Mouse (Mus musculus): ENCODE data around the gene Sdccag8. TPM values are rescaled to one million over a fixed set of nuclear protein-coding genes. Genes with fewer than 3 reads are reported as not detected.

Gene Sdccag8
- polyA plus RNA-seq, 1 experiment from 2014 or later = 10.0 TPM

DNA sequence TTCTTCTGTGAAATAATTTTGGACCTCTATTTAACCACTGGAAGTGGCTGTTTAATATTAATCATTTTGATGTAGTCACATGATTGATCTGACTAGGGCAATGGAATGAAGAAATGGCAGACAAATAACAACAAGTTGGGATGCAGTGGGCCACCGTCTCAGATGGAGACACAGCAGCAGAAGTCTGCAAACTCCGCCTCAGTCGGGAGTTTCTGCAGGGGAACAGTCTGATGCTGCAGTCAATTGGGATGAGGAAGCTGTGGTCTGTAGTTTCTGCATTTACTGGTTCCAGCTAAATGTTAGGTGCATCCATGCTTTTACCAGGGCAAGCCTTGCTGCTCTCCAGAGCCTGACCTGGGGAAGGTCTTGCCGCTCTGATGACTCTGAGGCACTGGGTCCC, 2.3 kb downstream of the Sdccag8 start:
- no peak overlapping the region for H3K4me3 ChIP-seq
- H3K36me3 ChIP-seq = no peaks in the 10 kb centered on the region
- no peak overlapping the region for H3K4me2 ChIP-seq
- no peaks in the 10 kb centered on the region for H3K27me3 ChIP-seq (replicated peaks)
- no peak for ATAC-seq (ENCODE audit: insufficient number of reproducible peaks, low FRiP score)
- no peak overlapping the region for H3K9ac ChIP-seq
- WGBS = 86% methylated on average over 4 of the region's 4 CpGs
- H3K4me1 ChIP-seq (replicated peaks) = peaks cover 30% of the 10 kb centered on the region
- H3K9me3 ChIP-seq (replicated peaks) = no peaks in the 10 kb centered on the region
- H3K27ac ChIP-seq (ENCODE audit: poor library complexity, severe bottlenecking) = no peak overlapping the region

DNA sequence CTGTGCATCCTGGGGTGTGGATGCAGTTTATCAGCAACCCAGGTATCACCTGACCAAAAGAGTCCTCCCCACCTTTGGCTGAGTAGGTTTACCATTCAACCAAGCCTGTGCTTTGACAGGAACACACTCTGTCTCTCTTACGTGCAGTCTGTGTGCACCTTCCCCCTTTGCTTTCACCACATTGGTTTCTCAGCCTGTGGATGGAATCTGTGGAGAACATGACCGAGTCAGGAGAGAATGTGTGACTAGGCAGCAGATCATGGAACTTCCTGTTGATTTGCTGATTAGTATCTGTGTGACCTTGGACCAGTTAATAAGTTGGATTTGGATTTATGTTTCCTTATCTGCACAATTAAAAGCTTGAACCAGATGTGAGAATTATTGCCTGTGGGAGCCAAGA, 3.7 kb downstream of the Sdccag8 start:
- H3K36me3 ChIP-seq = no peaks in the 10 kb centered on the region
- no peak overlapping the region for H3K27ac ChIP-seq (ENCODE audit: poor library complexity, severe bottlenecking)
- WGBS = 53% methylated on average over 2 of the region's 2 CpGs
- no peak for ATAC-seq (ENCODE audit: insufficient number of reproducible peaks, low FRiP score)
- no peak overlapping the region for H3K4me3 ChIP-seq
- peaks cover 35% of the 10 kb centered on the region for H3K4me1 ChIP-seq (replicated peaks)
- no peak overlapping the region for H3K9ac ChIP-seq
- no peaks in the 10 kb centered on the region for H3K27me3 ChIP-seq (replicated peaks)
- H3K9me3 ChIP-seq (replicated peaks) = no peaks in the 10 kb centered on the region
- no peak overlapping the region for H3K4me2 ChIP-seq

DNA sequence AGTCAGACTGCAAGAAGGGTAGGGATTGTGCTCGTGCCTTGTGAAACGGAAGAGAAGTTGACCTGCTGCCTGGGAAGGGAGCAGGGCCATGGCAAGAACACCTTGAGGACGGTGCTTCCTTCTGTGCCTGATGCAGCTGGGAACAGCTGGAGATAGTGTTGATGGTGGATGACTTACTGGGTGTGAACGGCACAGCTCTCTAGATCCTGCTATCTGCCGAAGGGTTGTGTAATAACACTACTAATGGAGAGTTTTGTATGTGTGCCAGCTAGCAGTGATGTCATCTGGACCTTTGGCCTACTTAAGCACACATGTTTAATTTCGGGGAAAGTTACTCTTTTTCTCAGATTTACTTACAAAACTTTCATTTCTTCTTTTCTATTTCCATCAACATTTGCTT, 4.3 kb downstream of the Sdccag8 start:
- 31% methylated on average over 6 of the region's 6 CpGs for WGBS
- H3K4me2 ChIP-seq = no peak overlapping the region

DNA sequence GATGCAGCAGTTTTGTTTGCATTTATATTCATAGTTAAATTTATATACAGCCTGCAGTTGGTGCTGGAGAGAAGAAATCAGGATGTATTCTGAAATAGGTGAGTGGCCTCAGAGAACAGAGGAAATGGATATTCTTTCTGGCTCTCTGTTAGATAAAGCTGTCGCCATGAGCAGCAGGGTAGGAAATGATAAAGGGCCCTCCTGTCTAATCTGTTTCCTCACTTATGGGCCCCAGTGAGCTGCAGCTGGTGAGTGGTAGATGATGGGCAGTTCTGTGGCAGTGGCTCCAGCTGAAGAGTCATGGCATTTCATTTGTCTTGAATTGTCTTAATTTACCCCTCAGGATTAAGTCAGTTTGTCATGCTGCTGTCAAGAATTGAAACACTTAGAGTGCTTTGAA, 7.5 kb downstream of the Sdccag8 start:
- H3K36me3 ChIP-seq = no peaks in the 10 kb centered on the region
- H3K27me3 ChIP-seq (replicated peaks) = no peaks in the 10 kb centered on the region
- peak overlapping the region; percentile 42; the same call in 1 of the 2 replicates for H3K4me2 ChIP-seq
- 3% methylated on average over 1 of the region's 1 CpGs for WGBS
- peak overlapping the region; percentile 66 for H3K27ac ChIP-seq (ENCODE audit: poor library complexity, severe bottlenecking)
- ATAC-seq (ENCODE audit: insufficient number of reproducible peaks, low FRiP score) = peak; percentile 80
- no peak overlapping the region for H3K4me3 ChIP-seq
- H3K9me3 ChIP-seq (replicated peaks) = no peaks in the 10 kb centered on the region
- H3K9ac ChIP-seq = no peak overlapping the region
- H3K4me1 ChIP-seq (replicated peaks) = peaks cover 56% of the 10 kb centered on the region

More for the DNA sequence above, 4.3 kb downstream of the Sdccag8 start:
- Histone ChIP-seq H3K27ac (ENCODE audit: poor library complexity, severe bottlenecking) (peak overlapping the region; percentile 14), H3K9ac (no peak overlapping the region), H3K36me3 (no peaks in the 10 kb centered on the region), H3K4me3 (no peak overlapping the region), H3K27me3 (replicated peaks) (no peaks in the 10 kb centered on the region), H3K4me1 (replicated peaks) (peaks cover 40% of the 10 kb centered on the region), H3K9me3 (replicated peaks) (no peaks in the 10 kb centered on the region)
- ATAC-seq (ENCODE audit: insufficient number of reproducible peaks, low FRiP score) = no peak

DNA sequence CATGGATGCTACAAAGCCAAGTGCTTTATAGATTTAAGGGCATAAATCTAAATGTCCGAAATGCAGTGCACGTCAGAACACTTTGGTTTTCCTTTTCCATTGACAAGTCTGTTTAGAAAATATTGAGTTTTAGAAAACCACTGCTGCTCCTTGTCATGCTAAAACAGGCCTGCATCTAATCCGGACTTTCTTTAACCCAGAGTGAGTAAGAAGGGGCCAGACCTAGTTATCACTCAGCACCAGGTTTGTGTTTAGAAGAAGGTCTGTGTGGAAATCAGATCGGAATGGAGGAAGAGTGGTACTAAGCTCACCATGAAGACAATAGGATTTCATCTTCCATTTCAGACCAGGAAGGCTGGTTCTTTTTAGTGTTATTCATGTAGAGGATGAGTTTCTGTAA, 8.5 kb downstream of the Sdccag8 start:
- Histone ChIP-seq H3K4me3 (no peak overlapping the region), H3K4me2 (no peak overlapping the region), H3K36me3 (no peaks in the 10 kb centered on the region), H3K9me3 (replicated peaks) (no peaks in the 10 kb centered on the region), H3K27me3 (replicated peaks) (no peaks in the 10 kb centered on the region), H3K27ac (ENCODE audit: poor library complexity, severe bottlenecking) (no peak overlapping the region), H3K9ac (no peak overlapping the region), H3K4me1 (replicated peaks) (peaks cover 62% of the 10 kb centered on the region)
- ATAC-seq (ENCODE audit: insufficient number of reproducible peaks, low FRiP score) = no peak
- 46% methylated on average over 4 of the region's 4 CpGs for WGBS

DNA sequence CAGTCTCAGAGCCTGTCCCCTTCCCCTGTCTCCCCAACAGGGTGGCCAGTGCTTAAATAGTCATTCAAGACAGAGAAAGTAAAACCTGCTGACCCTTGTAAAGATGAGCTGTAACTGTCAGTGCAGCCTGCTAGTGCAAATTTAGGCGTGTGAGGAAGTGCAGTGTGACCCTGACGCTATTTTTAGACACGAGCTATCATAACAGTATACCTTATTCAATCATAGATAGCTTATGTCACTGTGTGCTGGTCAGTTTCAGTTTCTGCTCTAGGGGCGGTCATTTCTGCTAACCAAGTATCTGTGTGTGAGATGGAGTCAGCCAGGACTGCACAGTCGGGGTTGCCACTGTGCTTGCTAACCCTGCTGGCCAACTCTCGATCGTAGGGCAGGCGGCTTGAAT, 9.4 kb downstream of the Sdccag8 start:
- Histone ChIP-seq H3K27me3 (replicated peaks) (no peaks in the 10 kb centered on the region), H3K9ac (0 out of 2 replicates have a peak overlapping the region, but pooled peaks have one; percentile 8), H3K4me2 (peak overlapping the region; percentile 38), H3K36me3 (no peaks in the 10 kb centered on the region), H3K4me1 (replicated peaks) (peaks cover 59% of the 10 kb centered on the region), H3K4me3 (no peak overlapping the region), H3K27ac (ENCODE audit: poor library complexity, severe bottlenecking) (peak overlapping the region; percentile 69), H3K9me3 (replicated peaks) (no peaks in the 10 kb centered on the region)
- ATAC-seq (ENCODE audit: insufficient number of reproducible peaks, low FRiP score) = no peak
- 35% methylated on average over 8 of the region's 8 CpGs for WGBS

DNA sequence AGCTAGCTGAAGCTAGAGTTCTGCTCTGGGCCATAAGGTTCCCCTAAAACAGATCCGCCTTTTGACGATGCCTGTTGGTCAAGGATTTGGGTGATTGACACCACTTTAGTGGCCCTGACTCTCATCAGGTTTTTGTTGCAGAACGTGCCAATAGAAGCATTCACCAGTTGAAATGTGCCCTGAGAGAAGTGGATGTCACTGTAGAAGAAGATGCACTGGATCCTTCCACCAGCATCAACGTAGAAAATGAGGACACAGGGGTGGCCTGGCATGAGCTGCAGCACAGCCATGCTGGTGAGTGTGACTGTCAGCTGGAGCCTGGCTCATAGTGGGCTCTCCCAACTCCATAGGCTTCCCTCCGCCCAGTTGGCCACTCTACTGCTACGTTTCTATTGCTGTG, 10.2 kb downstream of the Sdccag8 start:
- no peaks in the 10 kb centered on the region for H3K36me3 ChIP-seq
- H3K9me3 ChIP-seq (replicated peaks) = no peaks in the 10 kb centered on the region
- H3K9ac ChIP-seq = no peak overlapping the region
- ATAC-seq (ENCODE audit: insufficient number of reproducible peaks, low FRiP score) = no peak
- peaks cover 59% of the 10 kb centered on the region for H3K4me1 ChIP-seq (replicated peaks)
- no peak overlapping the region for H3K27ac ChIP-seq (ENCODE audit: poor library complexity, severe bottlenecking)
- whole genome bisulfite sequencing = 78% methylated on average over 6 of the region's 6 CpGs
- no peak overlapping the region for H3K4me2 ChIP-seq
- H3K4me3 ChIP-seq = no peak overlapping the region
- no peaks in the 10 kb centered on the region for H3K27me3 ChIP-seq (replicated peaks)

DNA sequence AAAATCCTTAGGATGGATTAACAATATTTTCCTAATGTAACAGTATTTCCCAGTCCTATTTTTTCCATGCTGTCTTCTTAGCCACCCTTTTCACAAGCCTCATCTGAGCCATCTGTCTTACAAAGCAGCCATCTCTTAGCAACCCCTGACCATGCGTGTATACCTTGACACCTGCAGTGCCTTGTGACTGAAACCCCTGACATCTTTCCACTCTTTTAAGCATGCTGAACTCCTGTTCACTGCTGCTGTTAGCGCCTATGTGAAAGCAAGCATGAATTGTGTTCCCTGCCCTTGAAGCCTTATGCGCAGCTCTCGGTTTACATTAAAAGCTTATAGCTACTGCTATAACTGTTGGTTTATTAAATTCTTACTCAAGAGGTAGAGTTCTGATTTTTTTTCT, 10.6 kb downstream of the Sdccag8 start:
- Histone ChIP-seq H3K9ac (no peak overlapping the region), H3K9me3 (replicated peaks) (no peaks in the 10 kb centered on the region), H3K27me3 (replicated peaks) (no peaks in the 10 kb centered on the region), H3K4me2 (no peak overlapping the region), H3K36me3 (no peaks in the 10 kb centered on the region), H3K4me1 (replicated peaks) (peaks cover 59% of the 10 kb centered on the region), H3K27ac (ENCODE audit: poor library complexity, severe bottlenecking) (no peak overlapping the region), H3K4me3 (no peak overlapping the region)
- ATAC-seq (ENCODE audit: insufficient number of reproducible peaks, low FRiP score) = no peak
- WGBS = 92% methylated on average over 4 of the region's 4 CpGs

DNA sequence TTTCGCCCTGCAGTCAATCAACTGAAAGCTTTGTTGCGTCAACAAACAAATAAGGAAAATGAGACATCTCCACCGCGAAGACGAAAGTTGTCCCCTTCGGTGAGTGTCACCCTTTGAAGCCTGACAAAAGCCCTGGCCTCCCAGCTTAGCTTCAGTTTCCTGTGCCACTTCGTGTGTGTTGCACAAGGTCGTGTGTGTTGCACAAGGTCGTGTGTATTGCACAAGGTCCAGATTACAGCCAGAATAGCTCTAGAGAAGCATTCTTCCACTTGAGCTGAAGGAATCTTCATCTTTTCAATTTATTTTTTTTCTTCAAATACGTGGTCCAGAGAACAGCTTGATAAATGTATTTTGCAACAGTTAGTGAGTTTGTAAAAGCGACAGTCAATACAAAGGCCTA, 11.7 kb downstream of the Sdccag8 start:
- no peak overlapping the region for H3K27ac ChIP-seq (ENCODE audit: poor library complexity, severe bottlenecking)
- no peak overlapping the region for H3K4me2 ChIP-seq
- WGBS = 77% methylated on average over 11 of the region's 11 CpGs
- no peaks in the 10 kb centered on the region for H3K27me3 ChIP-seq (replicated peaks)
- no peak overlapping the region for H3K9ac ChIP-seq
- no peak for ATAC-seq (ENCODE audit: insufficient number of reproducible peaks, low FRiP score)
- no peaks in the 10 kb centered on the region for H3K9me3 ChIP-seq (replicated peaks)
- peaks cover 49% of the 10 kb centered on the region for H3K4me1 ChIP-seq (replicated peaks)
- no peaks in the 10 kb centered on the region for H3K36me3 ChIP-seq
- no peak overlapping the region for H3K4me3 ChIP-seq

DNA sequence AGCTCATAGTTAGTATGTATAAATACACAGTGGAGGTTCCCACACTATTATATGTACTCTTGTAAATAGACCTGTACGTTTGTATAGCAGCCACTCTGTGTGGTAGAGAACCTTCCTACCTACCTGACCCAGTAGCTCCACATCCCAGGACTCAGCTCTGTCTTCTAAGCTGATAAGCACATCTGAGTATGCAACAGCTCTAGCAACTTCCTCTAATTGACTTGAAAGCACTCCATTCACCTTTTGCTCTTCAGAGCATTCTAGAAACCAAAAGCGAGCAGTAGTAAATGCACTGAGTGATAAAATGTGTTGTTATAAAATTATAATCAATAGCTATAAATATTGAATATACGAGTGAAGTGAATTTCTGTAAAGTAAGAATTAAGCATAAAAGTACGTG, 12.5 kb downstream of the Sdccag8 start:
- no peak overlapping the region for H3K9ac ChIP-seq
- H3K4me3 ChIP-seq = no peak overlapping the region
- no peak overlapping the region for H3K4me2 ChIP-seq
- WGBS = 80% methylated on average over 4 of the region's 4 CpGs
- no peaks in the 10 kb centered on the region for H3K9me3 ChIP-seq (replicated peaks)
- H3K27me3 ChIP-seq (replicated peaks) = no peaks in the 10 kb centered on the region
- H3K27ac ChIP-seq (ENCODE audit: poor library complexity, severe bottlenecking) = no peak overlapping the region
- peaks cover 42% of the 10 kb centered on the region for H3K4me1 ChIP-seq (replicated peaks)
- ATAC-seq (ENCODE audit: insufficient number of reproducible peaks, low FRiP score) = no peak
- no peaks in the 10 kb centered on the region for H3K36me3 ChIP-seq

DNA sequence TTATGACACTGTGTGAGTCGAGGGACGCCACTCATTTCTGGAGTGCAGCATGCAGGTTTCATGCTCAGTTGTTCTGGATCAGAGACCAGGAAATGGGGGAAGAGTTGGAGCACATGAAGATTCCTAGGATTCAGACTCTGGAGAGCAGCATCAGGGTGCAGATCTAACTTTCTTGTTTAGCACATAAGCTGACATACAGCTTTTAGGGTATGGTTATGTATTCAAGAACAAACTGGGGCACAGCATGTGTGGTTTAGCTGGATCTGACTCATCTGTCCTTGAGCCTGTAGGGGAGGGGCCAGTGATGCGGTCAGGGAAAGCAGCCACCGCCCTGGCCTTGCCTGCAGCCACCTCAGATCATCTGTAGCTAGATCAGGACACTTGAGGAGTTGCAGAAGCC, 12.9 kb downstream of the Sdccag8 start:
- H3K9me3 ChIP-seq (replicated peaks) = no peaks in the 10 kb centered on the region
- no peak overlapping the region for H3K4me3 ChIP-seq
- 58% methylated on average over 4 of the region's 4 CpGs for WGBS
- no peak overlapping the region for H3K9ac ChIP-seq
- no peak overlapping the region for H3K27ac ChIP-seq (ENCODE audit: poor library complexity, severe bottlenecking)
- ATAC-seq (ENCODE audit: insufficient number of reproducible peaks, low FRiP score) = peak; percentile 77
- H3K4me1 ChIP-seq (replicated peaks) = peaks cover 39% of the 10 kb centered on the region
- no peaks in the 10 kb centered on the region for H3K36me3 ChIP-seq
- H3K27me3 ChIP-seq (replicated peaks) = no peaks in the 10 kb centered on the region
- no peak overlapping the region for H3K4me2 ChIP-seq

DNA sequence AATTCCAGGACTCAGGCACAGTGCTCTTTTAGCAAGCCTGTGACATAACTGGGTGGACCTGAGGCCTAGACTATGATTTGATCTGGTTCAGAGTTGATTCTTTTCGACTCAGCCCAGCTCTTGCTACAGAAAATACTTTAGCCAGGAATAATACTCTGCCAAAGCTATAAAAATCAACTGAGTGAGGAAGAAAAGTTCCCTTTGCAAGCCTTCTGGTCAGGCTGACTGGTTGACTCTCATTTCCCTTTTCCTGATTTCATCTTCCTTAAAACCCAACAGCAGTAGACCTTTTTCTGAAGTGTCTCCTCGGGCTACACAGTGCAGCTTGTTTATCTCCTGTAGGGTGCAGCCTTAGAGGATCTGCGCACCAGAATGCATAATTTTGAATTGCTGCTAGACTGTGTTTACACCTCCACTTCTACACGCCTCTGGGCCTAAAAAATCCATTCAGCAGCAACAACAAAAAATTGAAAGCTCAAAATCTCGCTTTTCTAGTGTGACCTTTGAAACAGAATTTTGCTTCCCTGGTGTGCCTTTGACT, 13.6 kb downstream of the Sdccag8 start:
- H3K4me1 ChIP-seq (replicated peaks) = peaks cover 37% of the 10 kb centered on the region
- 75% methylated on average over 5 of the region's 5 CpGs for WGBS
- no peak for ATAC-seq (ENCODE audit: insufficient number of reproducible peaks, low FRiP score)
- H3K9ac ChIP-seq = no peak overlapping the region
- no peaks in the 10 kb centered on the region for H3K27me3 ChIP-seq (replicated peaks)
- no peaks in the 10 kb centered on the region for H3K36me3 ChIP-seq
- H3K4me2 ChIP-seq = no peak overlapping the region
- H3K4me3 ChIP-seq = no peak overlapping the region
- H3K27ac ChIP-seq (ENCODE audit: poor library complexity, severe bottlenecking) = no peak overlapping the region
- H3K9me3 ChIP-seq (replicated peaks) = no peaks in the 10 kb centered on the region

Data from heart, embryonic 12.5 days (tissue).